Comparison of ENCODE assay signal across 8 mouse cellular contexts in the genomic region with DNA sequence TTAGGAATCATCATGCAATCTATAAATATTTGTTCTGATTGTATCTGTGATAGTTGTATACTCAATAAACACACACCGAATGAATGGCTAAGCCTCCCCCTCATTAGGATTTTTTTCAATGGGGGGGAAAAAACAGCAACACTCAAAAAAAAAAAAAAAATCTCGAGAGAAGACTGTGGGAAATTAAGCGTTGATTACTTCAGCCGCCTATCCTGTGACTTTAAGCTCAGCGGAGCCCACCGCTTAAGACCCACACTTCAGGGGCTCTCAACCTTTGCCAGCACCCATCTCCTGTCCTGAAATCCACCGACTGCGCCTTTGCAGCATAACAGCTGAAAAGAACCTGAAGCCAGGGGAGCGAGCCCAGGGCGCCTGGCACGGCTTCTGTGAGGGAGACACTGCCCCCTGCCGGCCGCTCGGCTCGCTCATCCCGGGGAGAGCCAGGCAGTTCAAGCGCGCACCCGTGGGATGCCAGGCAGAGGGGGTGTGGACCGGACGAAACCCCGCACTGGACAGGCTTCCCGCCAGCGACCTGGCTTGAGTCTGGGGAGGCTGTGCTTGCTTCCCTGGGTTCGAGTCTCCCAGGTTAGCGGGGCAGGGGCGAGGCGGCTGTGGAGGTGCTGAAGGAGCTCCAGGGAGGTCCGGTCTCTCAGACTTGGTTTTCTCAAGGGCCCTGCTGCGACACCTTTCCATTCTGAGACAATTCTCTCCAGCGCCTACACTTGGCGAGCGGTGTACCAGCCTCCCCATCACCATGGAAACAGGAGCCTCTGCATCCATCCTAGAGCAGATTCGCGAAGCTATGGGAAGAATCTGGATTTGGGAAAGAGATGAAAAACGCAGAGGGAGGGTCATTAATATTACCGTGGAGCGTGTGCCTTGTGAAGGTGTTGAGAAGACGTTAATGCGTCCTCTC. TPM values are rescaled to one million over a fixed set of nuclear protein-coding genes. Genes with fewer than 3 reads are reported as not detected.
A peak's percentile ranks its signal among the peaks of the same experiment; 100 is the strongest.
DNase-seq lines count a peak whose midpoint lies in the region; ATAC-seq lines count a peak whose summit lies in the region.

No protein-coding gene starts in this region.

- ATAC-seq in hindbrain, embryonic 14.5 days (ENCODE audit: low FRiP score), result peak; percentile 89

- peak overlapping the region; percentile 74 for H3K4me2 ChIP-seq in hindbrain, embryonic 14.5 days (replicated peaks)

- 3% methylated on average over 40 of the region's 40 CpGs for WGBS in hindbrain, embryonic 14.5 days

- peak overlapping the region; percentile 55 for H3K9ac ChIP-seq in hindbrain, embryonic 14.5 days

- peak; percentile 88 for DNase-seq in Muller cell, postnatal 12 days (ENCODE audit: inconsistent ontology term)
- DNase-seq in cerebellum, postnatal 10 days, result peak; percentile 93 to 94
- peak; percentile 90 to 93 for DNase-seq in frontal cortex, postnatal 25 days (ENCODE audit: low spot score in 2 of 2)
- peak; percentile 84 for DNase-seq in hindbrain, embryonic 14.5 days (ENCODE audit: low spot score)
- DNase-seq in layer of hippocampus, postnatal 36 days, result peak; percentile 86 to 88
- DNase-seq in lung, postnatal 25 days (ENCODE audit: low spot score), result peak; percentile 82
- peak; percentile 93 for DNase-seq in retina, embryonic 14.5 days (ENCODE audit: low spot score)
- DNase-seq in thymus, postnatal 36 days, result peak; percentile 80 to 85

- no peaks in the 10 kb centered on the region for H3K9me3 ChIP-seq in hindbrain, embryonic 14.5 days (ENCODE audit: control insufficient read depth, low read length)

- peaks cover 12% of the 10 kb centered on the region for H3K4me1 ChIP-seq in hindbrain, embryonic 14.5 days (replicated peaks; ENCODE audit: control insufficient read depth, insufficient read depth, low read length)

- H3K36me3 ChIP-seq in hindbrain, embryonic 14.5 days (replicated peaks; ENCODE audit: control insufficient read depth, insufficient read depth), result no peaks in the 10 kb centered on the region

- peak overlapping the region; percentile 36 for H3K4me3 ChIP-seq in hindbrain, embryonic 14.5 days (replicated peaks; ENCODE audit: low read length)

- peaks cover 21% of the 10 kb centered on the region for H3K27me3 ChIP-seq in hindbrain, embryonic 14.5 days (ENCODE audit: control insufficient read depth, insufficient read depth, low read length)

- peak overlapping the region; percentile 69; the same call in 1 of the 2 replicates for H3K27ac ChIP-seq in hindbrain, embryonic 14.5 days

RNA-seq across cellular contexts. Expression of gene Ccdc65, which starts 8.6 kb away (rescaled TPM):
- 5.6 and 6.6 TPM in 2 replicates for polyA plus RNA-seq in hindbrain, embryonic 14.5 days (2014; fragmentation: Nextera tagmentation; extraction: Ambion mirVana)
- 10 to 100 TPM in 1 of 2 experiments, 1 to 10 TPM in 1; 8.0 to 10.1 TPM for total RNA-seq in layer of hippocampus, postnatal 36 days (2021)

RNA-seq across cellular contexts. Expression of gene Rnd1, which starts 22.2 kb away (rescaled TPM):
- 6.0 and 6.1 TPM in 2 replicates for polyA plus RNA-seq in hindbrain, embryonic 14.5 days (2014; fragmentation: Nextera tagmentation; extraction: Ambion mirVana)
- 1 to 10 TPM; 7.2 to 7.6 TPM for total RNA-seq in layer of hippocampus, postnatal 36 days (2021)

RNA-seq across cellular contexts. Expression of gene Fkbp11, which starts 28.6 kb away (rescaled TPM):
- polyA plus RNA-seq in hindbrain, embryonic 14.5 days (2014; fragmentation: Nextera tagmentation; extraction: Ambion mirVana), result 6.4 and 7.2 TPM in 2 replicates
- total RNA-seq in layer of hippocampus, postnatal 36 days (2021), result 1 to 10 TPM in 1 of 2 experiments, under 1 TPM in 1; 0.88 to 1.0 TPM

RNA-seq across cellular contexts. Expression of gene Ddx23, which starts 36.8 kb away (rescaled TPM):
- polyA plus RNA-seq in hindbrain, embryonic 14.5 days (2014; fragmentation: Nextera tagmentation; extraction: Ambion mirVana), result 22.5 and 24.2 TPM in 2 replicates
- 10 to 100 TPM; 87.5 to 92.0 TPM for total RNA-seq in layer of hippocampus, postnatal 36 days (2021)

Comparison
In these comparisons a context has a peak if more than half of its experiments do, and no peak if none do; other contexts are left out.
1. Peak in every context shown above with its lines: DNase-seq, ATAC-seq, H3K4me3 ChIP-seq and H3K27ac ChIP-seq.